Mouse (Mus musculus): ENCODE results near the gene Washc3. TPM values are rescaled to one million over a fixed set of nuclear protein-coding genes. Genes with fewer than 3 reads are reported as not detected.

The Washc3 gene
- 10.6 and 23.3 TPM in 2 replicates for polyA plus RNA-seq (2011; ENCODE audit: insufficient read depth, insufficient read length, low replicate concordance, missing spikeins)

DNA sequence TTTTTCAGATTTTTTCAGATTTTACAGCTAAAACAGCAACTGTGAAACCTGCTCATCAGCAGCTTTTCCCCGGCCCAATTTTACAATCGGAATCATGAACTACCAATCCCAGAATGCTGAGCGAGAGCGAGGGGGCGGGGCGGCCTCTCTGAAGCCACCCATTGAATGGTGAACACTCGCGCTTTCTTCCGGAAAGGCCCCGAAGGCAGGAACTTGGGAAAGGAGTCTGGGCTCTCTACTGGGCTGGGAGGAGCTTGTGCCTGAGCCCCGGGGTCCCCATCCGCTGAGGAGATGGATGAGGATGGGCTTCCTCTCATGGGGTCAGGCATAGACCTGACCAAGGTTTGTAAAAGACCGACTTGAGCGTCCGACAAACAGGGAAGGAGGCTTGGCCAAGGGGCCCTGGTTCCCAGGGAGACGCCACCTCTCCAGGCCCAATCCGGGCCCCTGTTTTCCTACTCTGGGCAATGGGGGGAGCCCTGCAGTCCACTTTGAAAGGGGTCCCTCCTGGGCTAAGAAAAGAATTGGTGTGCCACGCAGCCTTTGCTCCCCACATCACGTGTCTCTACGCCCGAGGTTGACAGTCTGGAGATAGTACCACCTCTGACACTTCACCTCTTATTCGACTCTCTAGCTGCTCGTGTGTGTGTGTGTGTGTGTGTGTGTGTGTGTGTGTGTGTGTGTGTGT is at the start of gene Washc3:
TSS of gene Washc3 (plus strand) at position 143 of the 688 bp plus-strand sequence.
- Histone ChIP-seq H3K4me3 (replicated peaks; ENCODE audit: control insufficient read depth, low read depth, low read length) (peak within 1 kb of the TSS; percentile 91), H3K27ac (ENCODE audit: control insufficient read depth, insufficient read depth, low read depth, low read length, poor library complexity) (peak within 1 kb of the TSS; percentile 33), H3K4me1 (ENCODE audit: control insufficient read depth, insufficient read depth, low read length) (no peaks in the 10 kb centered on the region; the same call in 1 of the 2 replicates)
- TF ChIP-seq POLR2A (IDR thresholded peaks at IDR 0.05; ENCODE audit: borderline replicate concordance, control insufficient read depth, low read depth, low read length) (peak; percentile 69; the same call in 1 of the 2 replicates), CTCF (IDR thresholded peaks at IDR 0.05; ENCODE audit: control insufficient read depth, insufficient read depth, low read length) (no peak)
- under 1% methylated on average over 23 of the region's 23 CpGs for WGBS

DNA sequence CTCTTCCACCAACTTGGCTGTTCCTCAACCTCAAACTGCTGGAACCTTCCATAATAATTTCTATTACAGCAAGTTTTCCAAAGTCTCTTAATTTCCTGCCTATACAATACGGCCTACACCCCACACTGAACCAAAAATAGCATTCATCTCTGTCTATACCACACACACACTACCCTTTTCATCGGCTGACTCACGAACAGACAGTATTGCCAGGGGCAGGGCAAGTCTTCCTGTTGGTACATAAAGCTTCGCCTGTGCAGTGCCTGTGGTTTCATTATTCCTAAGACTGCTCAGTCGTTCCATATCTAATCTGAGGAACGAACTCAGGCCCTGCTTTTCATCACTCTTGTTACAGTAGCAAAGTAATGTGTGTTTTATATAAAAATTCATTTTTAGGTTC is 49.2 kb upstream of the Washc3 start:
- TF ChIP-seq POLR2A (IDR thresholded peaks at IDR 0.05; ENCODE audit: borderline replicate concordance, control insufficient read depth, low read depth, low read length) (no peak), CTCF (IDR thresholded peaks at IDR 0.05; ENCODE audit: control insufficient read depth, insufficient read depth, low read length) (no peak)
- no peak overlapping the region for H3K4me3 ChIP-seq (replicated peaks; ENCODE audit: control insufficient read depth, low read depth, low read length)
- 73% methylated on average over 6 of the region's 6 CpGs for WGBS
- no peak overlapping the region for H3K27ac ChIP-seq (ENCODE audit: control insufficient read depth, insufficient read depth, low read depth, low read length, poor library complexity)
- no peaks in the 10 kb centered on the region for H3K4me1 ChIP-seq (ENCODE audit: control insufficient read depth, insufficient read depth, low read length)

- no peak overlapping the region for H3K27ac ChIP-seq (ENCODE audit: control insufficient read depth, insufficient read depth, low read depth, low read length, poor library complexity)
- H3K4me1 ChIP-seq (ENCODE audit: control insufficient read depth, insufficient read depth, low read length): no peaks in the 10 kb centered on the region
- H3K4me3 ChIP-seq (replicated peaks; ENCODE audit: control insufficient read depth, low read depth, low read length): no peak overlapping the region
- TF ChIP-seq CTCF (IDR thresholded peaks at IDR 0.05; ENCODE audit: control insufficient read depth, insufficient read depth, low read length) (no peak), POLR2A (IDR thresholded peaks at IDR 0.05; ENCODE audit: borderline replicate concordance, control insufficient read depth, low read depth, low read length) (no peak)
- whole genome bisulfite sequencing: 79% methylated on average over 2 of the region's 2 CpGs
Observed at GRCm38 (mm10) chr10:88162096-88162495, 38.8 kb upstream of the Washc3 start.

GRCm38 (mm10) chr10:88162676-88163075 is 38.2 kb upstream of the Washc3 start:
- no peak overlapping the region for H3K27ac ChIP-seq (ENCODE audit: control insufficient read depth, insufficient read depth, low read depth, low read length, poor library complexity)
- 96% methylated on average over 5 of the region's 5 CpGs for whole genome bisulfite sequencing
- H3K4me3 ChIP-seq (replicated peaks; ENCODE audit: control insufficient read depth, low read depth, low read length): no peak overlapping the region
- no peaks in the 10 kb centered on the region for H3K4me1 ChIP-seq (ENCODE audit: control insufficient read depth, insufficient read depth, low read length)
- TF ChIP-seq POLR2A (IDR thresholded peaks at IDR 0.05; ENCODE audit: borderline replicate concordance, control insufficient read depth, low read depth, low read length) (no peak), CTCF (IDR thresholded peaks at IDR 0.05; ENCODE audit: control insufficient read depth, insufficient read depth, low read length) (no peak)

DNA sequence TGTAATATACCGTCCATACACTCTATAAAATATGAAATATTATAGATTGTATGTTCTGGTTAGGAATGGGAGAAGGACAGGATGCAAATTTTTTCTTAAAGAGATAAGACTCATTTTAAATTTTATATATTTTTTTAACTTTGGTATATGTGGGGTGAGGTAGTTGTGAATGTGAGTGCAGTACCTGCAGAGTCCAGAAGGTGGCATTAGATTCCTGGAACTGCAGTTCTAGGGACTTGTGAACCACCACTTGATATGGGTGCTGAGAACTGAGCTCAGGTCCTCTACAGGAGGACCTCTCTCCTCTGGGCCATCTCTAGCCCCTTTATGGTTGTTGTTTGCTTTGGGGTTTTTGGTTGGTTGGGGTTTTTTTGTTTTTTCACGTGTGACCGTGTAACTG is 34.7 kb upstream of the Washc3 start:
- H3K4me3 ChIP-seq (replicated peaks; ENCODE audit: control insufficient read depth, low read depth, low read length): no peak overlapping the region
- whole genome bisulfite sequencing: 88% methylated on average over 3 of the region's 3 CpGs
- no peak overlapping the region for H3K27ac ChIP-seq (ENCODE audit: control insufficient read depth, insufficient read depth, low read depth, low read length, poor library complexity)
- H3K4me1 ChIP-seq (ENCODE audit: control insufficient read depth, insufficient read depth, low read length): no peaks in the 10 kb centered on the region
- TF ChIP-seq CTCF (IDR thresholded peaks at IDR 0.05; ENCODE audit: control insufficient read depth, insufficient read depth, low read length): no peak
- no peak for TF ChIP-seq POLR2A (IDR thresholded peaks at IDR 0.05; ENCODE audit: borderline replicate concordance, control insufficient read depth, low read depth, low read length)

DNA sequence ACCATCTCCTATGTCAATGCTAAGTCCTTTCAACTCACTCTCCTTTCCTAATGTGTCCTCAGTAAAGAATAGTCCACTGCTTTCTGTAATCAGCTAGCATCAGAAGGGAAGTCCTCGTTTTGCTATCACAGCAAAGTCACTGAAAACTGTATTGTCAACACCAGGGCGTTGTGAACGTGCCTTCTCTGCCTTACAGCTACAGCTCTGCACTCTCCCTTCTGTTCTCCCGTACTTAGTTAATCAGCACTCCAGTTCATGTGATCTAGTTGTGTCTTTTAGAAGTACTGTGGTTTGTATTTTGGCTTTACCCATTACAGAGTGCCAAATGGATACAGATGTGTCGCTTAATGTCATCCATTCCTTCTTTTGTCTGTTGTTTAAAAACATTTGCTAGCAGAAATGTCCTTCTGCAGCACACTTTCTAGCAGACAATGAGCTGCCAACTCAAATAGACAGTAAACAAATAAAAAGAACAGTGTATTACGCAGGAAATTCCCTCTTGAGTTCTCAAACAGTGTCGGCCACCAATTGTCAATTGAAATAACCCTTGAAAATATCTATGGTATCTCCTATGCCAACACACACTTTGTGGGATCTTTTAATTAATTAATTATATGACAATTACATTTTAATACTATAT is 33.3 kb upstream of the Washc3 start:
- 84% methylated on average over 7 of the region's 7 CpGs for WGBS
- no peak for TF ChIP-seq POLR2A (IDR thresholded peaks at IDR 0.05; ENCODE audit: borderline replicate concordance, control insufficient read depth, low read depth, low read length)
- no peak for TF ChIP-seq CTCF (IDR thresholded peaks at IDR 0.05; ENCODE audit: control insufficient read depth, insufficient read depth, low read length)
- H3K27ac ChIP-seq (ENCODE audit: control insufficient read depth, insufficient read depth, low read depth, low read length, poor library complexity): no peak overlapping the region

DNA sequence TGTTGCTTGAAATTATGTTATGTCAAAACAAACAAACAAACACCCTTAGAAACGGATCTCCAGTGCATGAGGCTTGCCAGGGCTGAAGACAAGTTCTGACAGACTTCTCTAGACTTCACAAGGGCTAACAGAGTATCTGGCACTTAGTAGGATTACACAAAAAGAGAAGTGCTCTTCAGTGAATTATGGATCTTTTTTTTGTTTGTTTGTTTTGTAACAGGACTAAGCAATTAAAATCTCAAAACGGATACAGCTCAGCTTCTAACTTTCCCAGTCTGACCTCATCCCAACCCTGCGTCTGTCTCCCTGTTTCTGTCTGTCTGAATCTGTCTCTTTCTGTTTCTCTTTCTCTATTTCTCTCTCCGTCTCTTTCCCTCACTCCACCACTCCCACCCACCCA is 352 bp upstream of the Washc3 start:
- WGBS: 7% methylated on average over 4 of the region's 4 CpGs

More for the DNA sequence above, 33.3 kb upstream of the Washc3 start:
- H3K4me3 ChIP-seq (replicated peaks; ENCODE audit: control insufficient read depth, low read depth, low read length): no peak overlapping the region
- no peaks in the 10 kb centered on the region for H3K4me1 ChIP-seq (ENCODE audit: control insufficient read depth, insufficient read depth, low read length)

GRCm38 (mm10) chr10:88201650-88202049 is 757 bp downstream of the Washc3 start:
- H3K27ac ChIP-seq (ENCODE audit: control insufficient read depth, insufficient read depth, low read depth, low read length, poor library complexity): peak overlapping the region; percentile 33; the same call in 1 of the 2 replicates
- TF ChIP-seq POLR2A (IDR thresholded peaks at IDR 0.05; ENCODE audit: borderline replicate concordance, control insufficient read depth, low read depth, low read length) (no peak), CTCF (IDR thresholded peaks at IDR 0.05; ENCODE audit: control insufficient read depth, insufficient read depth, low read length) (no peak)
- 67% methylated on average over 13 of the region's 13 CpGs for WGBS
- no peaks in the 10 kb centered on the region; the same call in 1 of the 2 replicates for H3K4me1 ChIP-seq (ENCODE audit: control insufficient read depth, insufficient read depth, low read length)
- H3K4me3 ChIP-seq (replicated peaks; ENCODE audit: control insufficient read depth, low read depth, low read length): peak overlapping the region; percentile 91

More for the DNA sequence above, 352 bp upstream of the Washc3 start:
- no peak overlapping the region for H3K4me3 ChIP-seq (replicated peaks; ENCODE audit: control insufficient read depth, low read depth, low read length)
- H3K4me1 ChIP-seq (ENCODE audit: control insufficient read depth, insufficient read depth, low read length): no peaks in the 10 kb centered on the region; the same call in 1 of the 2 replicates
- TF ChIP-seq POLR2A (IDR thresholded peaks at IDR 0.05; ENCODE audit: borderline replicate concordance, control insufficient read depth, low read depth, low read length): no peak
- H3K27ac ChIP-seq (ENCODE audit: control insufficient read depth, insufficient read depth, low read depth, low read length, poor library complexity): no peak overlapping the region

Measured in bone marrow, adult 2 months (tissue).